Mouse (Mus musculus) stomach, postnatal 0 days (tissue): ENCODE measurements at regions not wholly inside any gene's neighbourhood (a gene's known extent, or its start where the extent isn't known, plus 50 kb on each side); places are given as distances from the start of the nearest gene placed in this dataset.

ENCODE experiments used
- CTCF ChIP-seq: IDR thresholded peaks from 2 replicates; pipeline ENCODE4 v1.5.1; 2016; ENCODE audit warnings: antibody characterized with exemption, low read depth, mild to moderate bottlenecking, moderate library complexity
- EP300 ChIP-seq: optimal IDR thresholded peaks from 2 replicates; pipeline ENCODE3; 2016; ENCODE audit warnings: antibody characterized with exemption

DNA sequence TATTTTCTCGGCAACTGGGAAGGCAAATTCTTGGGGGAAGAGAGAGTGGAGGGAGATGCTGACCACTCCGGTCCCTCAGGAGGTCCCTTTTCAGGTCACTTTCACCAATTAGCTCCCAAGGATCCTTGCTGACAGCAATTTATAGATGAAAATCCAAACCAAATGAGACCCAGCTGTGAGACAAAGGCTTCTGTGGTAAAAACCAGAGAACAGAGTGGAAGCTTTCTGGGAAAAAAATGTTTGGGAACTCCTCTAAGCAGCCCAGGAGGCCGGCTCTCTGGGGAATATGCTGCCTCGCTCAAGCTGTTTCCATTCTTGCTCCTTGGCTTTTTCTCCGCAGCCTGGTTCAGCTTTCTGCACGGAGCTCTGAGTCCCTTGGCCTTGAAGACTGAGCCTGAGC lies 73.5 kb upstream of the Ddit4l start:
- TF ChIP-seq CTCF, result no peak
- TF ChIP-seq EP300, result no peak
